Mouse (Mus musculus) stomach, postnatal 0 days (tissue): ENCODE results near the gene Rnase10.

Experiments used
- CTCF ChIP-seq: IDR thresholded peaks from 2 replicates; pipeline ENCODE4 v1.5.1; 2016; ENCODE audit warnings: antibody characterized with exemption, low read depth, mild to moderate bottlenecking, moderate library complexity
- EP300 ChIP-seq: optimal IDR thresholded peaks from 2 replicates; pipeline ENCODE3; 2016; ENCODE audit warnings: antibody characterized with exemption

GRCm38 (mm10) chr14:51057401-51057831, 49.9 kb downstream of the Rnase10 start, which contains the start of gene Rnase12:
- TF ChIP-seq EP300 (no peak), CTCF (no peak)
